Mouse (Mus musculus): ENCODE measurements around the gene Nrp1. TPM values are rescaled to one million over a fixed set of nuclear protein-coding genes. Genes with fewer than 3 reads are reported as not detected.

Gene Nrp1
- total and polyA plus RNA-seq, 3 experiments, result 7.3 to 14.7 (median 11.9) TPM

DNA sequence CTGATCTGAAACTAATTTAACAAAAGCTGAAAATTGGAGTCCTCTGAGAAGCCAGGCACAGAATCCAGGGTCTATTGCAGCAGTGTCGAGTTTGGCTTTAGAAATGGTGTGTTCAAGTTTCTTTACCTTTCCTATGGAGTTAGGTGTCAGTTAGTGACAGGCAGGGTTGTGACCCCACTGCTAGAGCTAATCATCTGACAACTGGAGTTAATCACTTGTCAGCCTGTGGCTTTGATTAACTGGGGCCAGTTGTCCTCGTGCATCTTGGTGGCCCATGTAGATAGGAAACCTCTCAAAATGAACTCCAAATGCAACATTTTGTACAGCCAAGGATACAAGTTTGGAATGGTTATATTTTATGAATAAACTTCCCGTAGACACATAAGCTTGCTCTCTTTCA is 39.0 kb downstream of the Nrp1 start:
- no peaks in the 10 kb centered on the region for H3K36me3 ChIP-seq (replicated peaks in 1 of 2; ENCODE audit: control insufficient read depth in 1 of 2, insufficient read depth in 1 of 2, low read length in 1 of 2)
- H3K27me3 ChIP-seq (replicated peaks), result no peaks in the 10 kb centered on the region
- H3K9ac ChIP-seq (ENCODE audit: insufficient read depth, low read depth), result no peak overlapping the region
- H3K79me2 ChIP-seq (replicated peaks; ENCODE audit: control insufficient read depth, extremely low read depth, insufficient read depth, poor library complexity, severe bottlenecking), result no peaks in the 10 kb centered on the region
- in situ Hi-C loops (cut with MboI; ENCODE audit: low pct_ligation_motif_present, low pct_unique_long_range_greater_than_20kb, low sequenced_read_pairs) (no loop called here), dilution Hi-C loops (cut with MboI; ENCODE audit: extremely low pct_ligation_motif_present, extremely low pct_unique_long_range_greater_than_20kb, low sequenced_read_pairs) (no loop called here)
- H3K4me3 ChIP-seq (replicated peaks in 1 of 3; ENCODE audit: low read depth in 2 of 3, low read length in 2 of 3, poor library complexity in 1 of 3), result no peak overlapping the region
- no peak overlapping the region for H3K4me2 ChIP-seq (ENCODE audit: insufficient read depth, low read depth, poor library complexity, severe bottlenecking)
- peaks cover 0 to 6% of the 10 kb centered on the region in 2 experiments; a peak in 1 of 4 replicates for H3K4me1 ChIP-seq (ENCODE audit: control insufficient read depth in 1 of 2, insufficient read depth in 2 of 2)
- TF ChIP-seq NRF1 (IDR thresholded peaks at IDR 0.05; ENCODE audit: low read depth, low read length) (no peak), TCF12 (IDR thresholded peaks at IDR 0.05; ENCODE audit: low read depth, low read length) (no peak), ZC3H11A (IDR thresholded peaks at IDR 0.05; ENCODE audit: low read depth, low read length) (no peak), MXI1 (IDR thresholded peaks at IDR 0.05; ENCODE audit: low read depth, low read length) (no peak), ZMIZ1 (IDR thresholded peaks at IDR 0.05; ENCODE audit: low read depth, low read length) (no peak), JUND (conservative IDR thresholded peaks at IDR 0.05; ENCODE audit: low read depth, low read length) (no peak)
- DNase-seq (ENCODE audit: extremely low read depth), result no peak
- H3K27ac ChIP-seq (ENCODE audit: insufficient read depth, low read depth), result no peak overlapping the region
- H3K9me3 ChIP-seq (replicated peaks; ENCODE audit: low read length), result no peaks in the 10 kb centered on the region

DNA sequence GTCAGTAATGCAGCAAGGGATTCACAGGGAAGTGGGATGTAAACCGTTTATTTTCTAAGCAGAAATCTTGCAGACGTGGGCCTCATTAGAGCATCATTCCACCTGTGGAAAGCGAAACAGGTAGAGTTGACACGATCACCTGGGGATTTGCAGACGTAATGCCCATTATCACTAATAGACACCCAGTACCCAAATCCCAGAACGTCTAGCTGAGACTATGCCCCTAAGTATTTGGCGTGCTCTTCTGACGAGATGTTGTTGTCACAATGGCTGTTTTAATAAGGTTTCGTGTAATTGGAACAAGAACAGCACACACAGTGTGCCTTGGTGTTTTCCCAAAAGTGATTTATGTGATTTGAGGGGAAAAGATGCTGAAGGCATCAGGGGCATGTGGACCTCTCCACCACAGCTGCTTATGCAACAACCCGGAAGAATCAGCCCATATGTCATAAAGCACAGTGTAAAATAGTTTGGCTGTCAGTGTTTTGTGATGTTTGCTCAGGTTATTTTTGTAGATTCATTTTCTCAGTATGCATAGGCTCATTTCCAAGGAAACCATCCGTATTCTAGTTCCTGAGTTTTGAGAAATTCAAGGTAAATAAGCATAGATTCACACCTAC is 40.2 kb downstream of the Nrp1 start:
- dilution Hi-C loops (cut with MboI; ENCODE audit: extremely low pct_ligation_motif_present, extremely low pct_unique_long_range_greater_than_20kb, low sequenced_read_pairs) (no loop called here), in situ Hi-C loops (cut with MboI; ENCODE audit: low pct_ligation_motif_present, low pct_unique_long_range_greater_than_20kb, low sequenced_read_pairs) (no loop called here)
- no peak for TF ChIP-seq RCOR1 (conservative IDR thresholded peaks at IDR 0.05; ENCODE audit: low read depth, low read length)
- no peak for TF ChIP-seq ZKSCAN1 (IDR thresholded peaks at IDR 0.05; ENCODE audit: borderline replicate concordance, low read depth, low read length)
- no peak for TF ChIP-seq JUN (IDR thresholded peaks at IDR 0.05; ENCODE audit: insufficient read depth, low read depth, low read length)
- no peak for TF ChIP-seq CTCF (conservative IDR thresholded peaks at IDR 0.05 in 1 of 2, IDR thresholded peaks at IDR 0.05 in 1 of 2; ENCODE audit: low read depth in 2 of 2, low read length in 2 of 2)
- TF ChIP-seq SIN3A (IDR thresholded peaks at IDR 0.05; ENCODE audit: low read length), result no peak
- H3K27me3 ChIP-seq (replicated peaks), result no peaks in the 10 kb centered on the region
- H3K9ac ChIP-seq (ENCODE audit: insufficient read depth, low read depth), result no peak overlapping the region
- DNase-seq (ENCODE audit: extremely low read depth), result no peak
- H3K9me3 ChIP-seq (replicated peaks; ENCODE audit: low read length), result no peaks in the 10 kb centered on the region
- no peak overlapping the region for H3K4me3 ChIP-seq (replicated peaks in 1 of 3; ENCODE audit: low read depth in 2 of 3, low read length in 2 of 3, poor library complexity in 1 of 3)
- H3K79me2 ChIP-seq (replicated peaks; ENCODE audit: control insufficient read depth, extremely low read depth, insufficient read depth, poor library complexity, severe bottlenecking), result no peaks in the 10 kb centered on the region
- H3K4me1 ChIP-seq (ENCODE audit: control insufficient read depth in 1 of 2, insufficient read depth in 2 of 2), result peaks cover 0 to 6% of the 10 kb centered on the region in 2 experiments; a peak in 1 of 4 replicates
- no peak overlapping the region for H3K4me2 ChIP-seq (ENCODE audit: insufficient read depth, low read depth, poor library complexity, severe bottlenecking)
- H3K36me3 ChIP-seq (replicated peaks in 1 of 2; ENCODE audit: control insufficient read depth in 1 of 2, insufficient read depth in 1 of 2, low read length in 1 of 2), result no peaks in the 10 kb centered on the region
- no peak overlapping the region for H3K27ac ChIP-seq (ENCODE audit: insufficient read depth, low read depth)

DNA sequence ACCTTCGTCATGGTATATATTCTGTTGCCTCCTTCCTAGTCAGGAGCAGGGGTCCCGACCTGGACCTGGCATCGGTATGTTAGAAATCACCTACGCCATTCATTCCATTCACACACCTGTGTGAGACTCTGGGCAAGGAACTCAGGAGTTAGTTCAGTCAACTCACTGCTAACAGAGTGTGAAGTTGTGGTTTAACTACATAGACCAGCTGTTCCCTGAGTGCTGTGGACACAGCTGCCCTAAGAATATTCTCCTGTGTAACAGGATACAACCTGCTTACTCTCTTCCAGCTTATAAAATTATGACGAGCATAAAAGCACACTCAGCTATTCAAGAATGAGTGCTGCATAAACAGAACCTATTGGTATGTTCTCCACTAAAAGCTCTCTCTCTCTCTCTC is 41.9 kb downstream of the Nrp1 start:
- in situ Hi-C loops (cut with MboI; ENCODE audit: low pct_ligation_motif_present, low pct_unique_long_range_greater_than_20kb, low sequenced_read_pairs), result no loop called here
- DNase-seq (ENCODE audit: extremely low read depth), result no peak
- Histone ChIP-seq H3K9ac (ENCODE audit: insufficient read depth, low read depth) (no peak overlapping the region), H3K9me3 (replicated peaks; ENCODE audit: low read length) (no peaks in the 10 kb centered on the region), H3K27ac (ENCODE audit: insufficient read depth, low read depth) (no peak overlapping the region), H3K4me3 (replicated peaks in 1 of 3; ENCODE audit: low read depth in 2 of 3, low read length in 2 of 3, poor library complexity in 1 of 3) (no peak overlapping the region), H3K4me1 (ENCODE audit: control insufficient read depth in 1 of 2, insufficient read depth in 2 of 2) (peaks cover 0 to 6% of the 10 kb centered on the region in 2 experiments; a peak in 1 of 4 replicates), H3K4me2 (ENCODE audit: insufficient read depth, low read depth, poor library complexity, severe bottlenecking) (no peak overlapping the region), H3K27me3 (replicated peaks) (no peaks in the 10 kb centered on the region), H3K36me3 (replicated peaks in 1 of 2; ENCODE audit: control insufficient read depth in 1 of 2, insufficient read depth in 1 of 2, low read length in 1 of 2) (no peaks in the 10 kb centered on the region), H3K79me2 (replicated peaks; ENCODE audit: control insufficient read depth, extremely low read depth, insufficient read depth, poor library complexity, severe bottlenecking) (no peaks in the 10 kb centered on the region)
- dilution Hi-C loops (cut with MboI; ENCODE audit: extremely low pct_ligation_motif_present, extremely low pct_unique_long_range_greater_than_20kb, low sequenced_read_pairs), result no loop called here
- no peak for TF ChIP-seq MXI1 (IDR thresholded peaks at IDR 0.05; ENCODE audit: low read depth, low read length)
- TF ChIP-seq GABPA (IDR thresholded peaks at IDR 0.05; ENCODE audit: insufficient replicate concordance, low read depth, low read length), result no peak
- TF ChIP-seq CHD2 (IDR thresholded peaks at IDR 0.05; ENCODE audit: low read length), result no peak
- no peak for TF ChIP-seq TCF12 (IDR thresholded peaks at IDR 0.05; ENCODE audit: low read depth, low read length)
- no peak for TF ChIP-seq ZMIZ1 (IDR thresholded peaks at IDR 0.05; ENCODE audit: low read depth, low read length)

Measured in CH12.LX (cell line).